In the genomic region with DNA sequence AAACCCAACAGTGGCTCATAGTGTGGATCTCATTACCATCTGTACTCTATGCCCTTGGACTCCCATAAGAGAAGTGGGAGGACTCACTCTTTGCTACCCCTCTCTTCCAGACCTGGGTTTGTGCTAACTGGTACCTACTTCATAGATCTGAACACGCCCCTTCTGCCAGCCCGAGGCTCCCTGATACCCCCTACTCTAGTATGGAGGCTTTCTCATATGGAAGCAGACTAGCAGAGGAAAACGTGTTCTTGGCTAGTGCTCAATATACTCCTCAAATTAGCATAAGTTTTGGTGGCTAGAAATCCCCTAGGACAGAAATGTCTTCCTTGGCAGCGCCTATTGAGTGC, we compare ENCODE assay signal across 14 mouse cellular contexts. TPM values are rescaled to one million over a fixed set of nuclear protein-coding genes. Genes with fewer than 3 reads are reported as not detected.
DNase-seq lines count a peak whose midpoint lies in the region; ATAC-seq and TF ChIP-seq lines count a peak whose summit lies in the region.
"Had no signal": no experiment of that assay in that cellular context is flagged by ENCODE, and none has a peak within 500 bp of the region (broad histone marks: within the 10 kb centered on the region; RNA-seq: fewer than 3 reads in every experiment).

No protein-coding gene starts in this region.

- H3K4me2 ChIP-seq in hindbrain, embryonic 15.5 days = peak overlapping the region; percentile 26
- H3K4me2 ChIP-seq: liver, embryonic 12.5 days had no signal

- 63% methylated on average over 4 of the region's 4 CpGs for WGBS in hindbrain, embryonic 15.5 days
- WGBS in olfactory bulb, adult 2 months = 16% methylated on average over 4 of the region's 4 CpGs
- WGBS in thymus, adult 2 months = 95% methylated on average over 4 of the region's 4 CpGs

- ATAC-seq in hindbrain, embryonic 15.5 days (ENCODE audit: low FRiP score, low read depth) = peak; percentile 57
- ATAC-seq: liver, embryonic 12.5 days had no signal

- no peak overlapping the region for H3K9ac ChIP-seq in hindbrain, embryonic 15.5 days
- H3K9ac ChIP-seq: liver, embryonic 12.5 days had no signal

- peak overlapping the region; percentile 77 for H3K27ac ChIP-seq in gastrocnemius, adult 2 months
- peak overlapping the region; percentile 75 for H3K27ac ChIP-seq in hindbrain, embryonic 15.5 days (replicated peaks)
- H3K27ac ChIP-seq in olfactory bulb, adult 2 months (ENCODE audit: insufficient read depth, low read depth, low read length) = peak overlapping the region; percentile 91
- no peak overlapping the region for H3K27ac ChIP-seq in thymus, adult 2 months (ENCODE audit: control insufficient read depth, insufficient read depth, low read length)
- H3K27ac ChIP-seq: liver, embryonic 12.5 days had no signal

- intact Hi-C loops in gastrocnemius, adult 2 months (cut with DNase I) = no loop called here
- intact Hi-C loops in gastrocnemius, postnatal 14 days (cut with DNase I; ENCODE audit: low total_unique reads) = no loop called here

- TF ChIP-seq CTCF in gastrocnemius, adult 2 months (IDR thresholded peaks at IDR 0.05) = no peak
- TF ChIP-seq CTCF in olfactory bulb, adult 2 months (IDR thresholded peaks at IDR 0.05; ENCODE audit: insufficient read depth, low read depth, low read length) = no peak
- no peak for TF ChIP-seq CTCF in thymus, adult 2 months (IDR thresholded peaks at IDR 0.05; ENCODE audit: borderline replicate concordance, control insufficient read depth, extremely low read depth, insufficient read depth, low read length, poor library complexity)

- TF ChIP-seq POLR2A in olfactory bulb, adult 2 months (IDR thresholded peaks at IDR 0.05; ENCODE audit: insufficient read depth, low read depth, low read length) = no peak
- no peak for TF ChIP-seq POLR2A in thymus, adult 2 months (IDR thresholded peaks at IDR 0.05; ENCODE audit: control insufficient read depth, extremely low read depth, insufficient read depth, low read length, poor library complexity)

- no peak overlapping the region; the same call in 1 of the 2 replicates for H3K4me3 ChIP-seq in gastrocnemius, adult 2 months
- no peak overlapping the region for H3K4me3 ChIP-seq in hindbrain, embryonic 15.5 days
- no peak overlapping the region for H3K4me3 ChIP-seq in olfactory bulb, adult 2 months (ENCODE audit: insufficient read depth, low read depth, low read length)
- no peak overlapping the region for H3K4me3 ChIP-seq in thymus, adult 2 months (ENCODE audit: control insufficient read depth, insufficient read depth, low read length)
- H3K4me3 ChIP-seq: erythroblast, embryonic 14.5 days; liver, embryonic 12.5 days had no signal

- no peaks in the 10 kb centered on the region for H3K9me3 ChIP-seq in hindbrain, embryonic 15.5 days
- H3K9me3 ChIP-seq: liver, embryonic 12.5 days had no signal

- no peak for DNase-seq in gastrocnemius, adult 2 months
- DNase-seq in gastrocnemius, postnatal 14 days = no peak
- peak; percentile 22 for DNase-seq in layer of hippocampus, adult 9-11 months
- DNase-seq in layer of hippocampus, postnatal 10 days (ENCODE audit: low spot score in 2 of 2) = no peak
- DNase-seq in spleen, adult 18-20 months = no peak
- DNase-seq in thymus, adult 2 months = no peak
- DNase-seq: adrenal gland, postnatal 36 days; cerebellum, adult 8-10 months had no signal

- H3K4me1 ChIP-seq in hindbrain, embryonic 15.5 days (replicated peaks) = peaks cover 4% of the 10 kb centered on the region; the same call in 1 of the 2 replicates
- peaks cover 14% of the 10 kb centered on the region for H3K4me1 ChIP-seq in olfactory bulb, adult 2 months (ENCODE audit: control insufficient read depth, insufficient read depth, low read length)
- H3K4me1 ChIP-seq in thymus, adult 2 months (replicated peaks; ENCODE audit: control insufficient read depth, insufficient read depth, low read length) = peaks cover 3% of the 10 kb centered on the region; the same call in 1 of the 2 replicates

- no peaks in the 10 kb centered on the region for H3K36me3 ChIP-seq in hindbrain, embryonic 15.5 days
- H3K36me3 ChIP-seq in thymus, adult 2 months (ENCODE audit: control insufficient read depth, insufficient read depth, low read length) = no peaks in the 10 kb centered on the region
- H3K36me3 ChIP-seq: liver, embryonic 12.5 days had no signal

- H3K27me3 ChIP-seq in hindbrain, embryonic 15.5 days = no peaks in the 10 kb centered on the region
- no peaks in the 10 kb centered on the region for H3K27me3 ChIP-seq in thymus, adult 2 months (ENCODE audit: control insufficient read depth, insufficient read depth, low read length)
- H3K27me3 ChIP-seq: liver, embryonic 12.5 days; Patski had no signal

RNA-seq across cellular contexts. Expression of a gene that starts 12.7 kb away (rescaled TPM):
- total RNA-seq in gastrocnemius, adult 2 months (2021) = 10 to 100 TPM; 43.2 to 54.0 TPM
- 10 to 100 TPM; 40.8 to 41.4 TPM for total RNA-seq in gastrocnemius, postnatal 14 days (2021)
- total RNA-seq in layer of hippocampus, postnatal 10 days (2021) = 100 to 1,000 TPM; 139 to 140 TPM
- 126 and 131 TPM in 2 replicates for polyA plus RNA-seq in hindbrain, embryonic 15.5 days (2015; fragmentation: Nextera tagmentation; extraction: Ambion mirVana)
- 56.9 and 143 TPM in 2 replicates for polyA plus RNA-seq in olfactory bulb, adult 2 months (2012; ENCODE audit: insufficient read depth, insufficient read length, low replicate concordance, missing spikeins)
- polyA plus RNA-seq in thymus, adult 2 months (2012; rRNA removed) = 51.0 and 54.7 TPM in 2 replicates

RNA-seq across cellular contexts. Expression of a gene that starts 59.5 kb away (rescaled TPM):
- total RNA-seq in gastrocnemius, adult 2 months (2021) = not detected
- not detected for total RNA-seq in gastrocnemius, postnatal 14 days (2021)
- not detected for total RNA-seq in layer of hippocampus, postnatal 10 days (2021)
- polyA plus RNA-seq in hindbrain, embryonic 15.5 days (2015; fragmentation: Nextera tagmentation; extraction: Ambion mirVana) = not detected in 2 replicates
- not detected in 2 replicates for polyA plus RNA-seq in olfactory bulb, adult 2 months (2012; ENCODE audit: insufficient read depth, insufficient read length, low replicate concordance, missing spikeins)
- not detected in 2 replicates for polyA plus RNA-seq in thymus, adult 2 months (2012; rRNA removed)
- total RNA-seq: adrenal gland, postnatal 36 days had no signal
- polyA plus RNA-seq: C2C12; erythroblast, embryonic 14.5 days; liver, embryonic 12.5 days; Patski had no signal
